Mouse (Mus musculus): ENCODE data around the gene Bcat2.

Bcat2 gene

DNA sequence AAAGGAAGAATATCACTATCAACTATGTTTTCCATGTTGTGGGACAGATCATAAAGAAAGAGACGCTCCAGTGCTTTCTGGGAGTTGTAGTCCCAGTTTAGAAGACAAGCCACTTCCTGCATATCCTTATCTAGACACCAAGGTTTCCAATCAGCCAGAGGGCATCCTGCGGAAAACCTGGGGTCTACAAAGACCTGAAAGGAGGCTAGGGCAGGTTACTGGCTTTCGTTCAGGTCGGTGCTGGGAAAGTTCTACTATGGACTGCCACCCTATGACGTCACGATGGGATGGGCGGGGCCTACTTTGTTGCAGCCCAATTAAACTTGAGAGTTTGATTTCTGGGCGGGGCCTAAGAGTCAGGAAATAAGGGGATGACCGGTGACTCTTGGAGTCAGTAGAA is 51.5 kb downstream of the Bcat2 start, which contains the start of gene Izumo1:
Gene Izumo1 (plus strand): TSS at position 369 of the 400 bp plus-strand sequence.
- no peak for DNase-seq (ENCODE audit: low read depth in 2 of 2, low spot score in 2 of 2)

- DNase-seq (ENCODE audit: low read depth in 2 of 2, low spot score in 2 of 2): no peak
Measured at GRCm38 (mm10) chr7:45623507-45623906, 53.6 kb downstream of the Bcat2 start.

GRCm38 (mm10) chr7:45624718-45625117 is 54.8 kb downstream of the Bcat2 start:
- DNase-seq (ENCODE audit: low read depth in 2 of 2, low spot score in 2 of 2): no peak

DNA sequence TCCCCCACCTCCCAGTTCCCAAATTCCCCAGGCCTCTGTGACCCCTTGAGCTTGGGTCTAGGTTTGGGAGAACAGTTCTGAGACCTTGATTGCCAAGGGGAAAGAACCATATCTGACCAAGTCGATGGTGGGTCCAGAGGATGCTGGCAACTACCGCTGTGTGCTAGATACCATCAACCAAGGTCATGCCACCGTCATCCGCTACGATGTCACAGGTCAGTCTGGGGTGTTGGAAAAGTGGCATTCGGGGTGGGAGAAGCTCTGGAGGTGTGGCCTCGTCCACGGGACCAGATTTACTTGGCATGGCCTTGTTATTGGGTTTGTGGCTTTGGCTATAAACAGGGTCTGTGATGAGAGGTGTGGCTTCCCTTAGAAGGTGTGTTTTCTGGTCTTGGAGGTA is 55.5 kb downstream of the Bcat2 start:
- no peak for DNase-seq (ENCODE audit: low read depth in 2 of 2, low spot score in 2 of 2)

GRCm38 (mm10) chr7:45626571-45627076 is 56.7 kb downstream of the Bcat2 start:
- DNase-seq (ENCODE audit: low read depth in 2 of 2, low spot score in 2 of 2): no peak

DNA sequence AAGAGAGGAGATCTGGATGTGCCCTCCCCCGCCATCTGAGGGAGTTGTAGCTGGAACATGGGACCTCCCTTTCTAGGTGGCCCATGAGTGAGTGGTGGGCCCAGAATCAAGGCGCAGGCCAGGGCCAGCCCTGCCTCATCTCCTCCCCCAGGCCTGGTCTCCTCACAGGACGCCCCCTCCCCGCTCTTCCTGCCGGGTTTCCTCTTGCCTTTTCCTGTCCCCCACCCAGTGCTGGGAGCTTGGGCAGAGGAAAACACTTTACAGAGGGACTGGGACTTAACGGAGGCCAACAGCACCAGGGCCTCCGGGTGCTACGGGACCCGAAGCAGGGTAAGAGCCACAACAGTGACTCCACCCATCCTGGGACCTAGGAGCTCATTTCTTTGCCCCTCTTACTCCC is 57.3 kb downstream of the Bcat2 start, which contains the start of gene Rasip1:
Gene Rasip1 (plus strand): TSS at position 228 of the 400 bp plus-strand sequence.
- no peak for DNase-seq (ENCODE audit: low read depth in 2 of 2, low spot score in 2 of 2)

- peak; percentile 69 to 74 for DNase-seq (ENCODE audit: low read depth in 2 of 2, low spot score in 2 of 2)
Measured at GRCm38 (mm10) chr7:45628364-45629294, 58.7 kb downstream of the Bcat2 start.

GRCm38 (mm10) chr7:45630064-45630907 is 60.3 kb downstream of the Bcat2 start:
- no peak for DNase-seq (ENCODE audit: low read depth in 2 of 2, low spot score in 2 of 2)

DNA sequence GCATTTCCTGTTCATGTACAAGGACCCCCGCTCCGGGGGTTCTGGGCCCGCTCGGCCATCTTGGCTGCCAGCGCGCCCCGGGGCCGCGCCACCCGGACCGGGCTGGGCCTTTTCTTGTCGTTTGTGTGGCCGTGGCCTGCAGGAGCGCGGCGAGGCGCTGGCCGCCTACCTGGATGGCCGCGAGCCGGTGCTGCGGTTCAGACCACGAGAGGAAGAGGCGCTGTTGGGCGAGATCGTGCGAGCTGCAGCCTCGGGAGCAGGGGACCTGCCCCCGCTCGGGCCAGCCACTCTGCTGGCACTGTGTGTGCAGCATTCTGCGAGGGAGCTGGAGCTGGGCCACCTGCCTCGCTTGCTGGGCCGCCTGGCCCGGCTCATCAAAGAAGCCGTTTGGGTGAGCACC is 62.5 kb downstream of the Bcat2 start:
- DNase-seq (ENCODE audit: low read depth in 2 of 2, low spot score in 2 of 2): no peak

DNA sequence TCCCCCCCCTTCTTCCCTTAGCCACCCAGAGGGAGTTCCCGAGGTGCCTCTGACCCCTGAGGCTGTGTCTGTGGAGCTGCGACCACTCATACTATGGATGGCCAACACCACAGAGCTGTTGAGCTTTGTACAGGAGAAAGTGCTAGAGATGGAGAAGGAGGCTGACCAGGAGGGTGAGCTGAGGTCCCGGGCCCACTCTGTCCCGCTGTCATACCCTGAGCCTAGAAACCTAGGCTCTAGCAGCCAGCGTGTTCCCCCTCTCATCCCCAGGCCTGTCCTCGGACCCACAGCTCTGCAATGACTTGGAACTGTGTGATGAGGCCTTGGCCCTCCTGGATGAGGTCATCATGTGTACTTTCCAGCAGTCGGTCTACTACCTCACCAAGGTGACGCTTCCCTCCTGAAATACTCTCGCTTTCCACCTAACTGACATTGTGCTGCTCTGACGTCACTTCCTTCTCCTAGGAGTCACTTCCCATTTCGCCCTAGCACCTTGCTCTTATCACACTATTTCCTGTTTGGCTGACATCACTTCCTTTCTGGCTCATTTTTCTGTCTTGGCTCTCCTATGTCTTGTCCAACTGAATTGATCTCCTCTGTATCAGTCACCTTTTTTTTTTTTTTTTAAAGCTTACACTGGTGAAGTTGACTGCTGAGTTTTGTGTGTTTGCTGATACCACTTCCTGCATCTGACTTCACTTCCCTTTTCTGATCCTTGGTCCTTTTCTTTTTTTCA is 65.2 kb downstream of the Bcat2 start:
- no peak for DNase-seq (ENCODE audit: low read depth in 2 of 2, low spot score in 2 of 2)

DNA sequence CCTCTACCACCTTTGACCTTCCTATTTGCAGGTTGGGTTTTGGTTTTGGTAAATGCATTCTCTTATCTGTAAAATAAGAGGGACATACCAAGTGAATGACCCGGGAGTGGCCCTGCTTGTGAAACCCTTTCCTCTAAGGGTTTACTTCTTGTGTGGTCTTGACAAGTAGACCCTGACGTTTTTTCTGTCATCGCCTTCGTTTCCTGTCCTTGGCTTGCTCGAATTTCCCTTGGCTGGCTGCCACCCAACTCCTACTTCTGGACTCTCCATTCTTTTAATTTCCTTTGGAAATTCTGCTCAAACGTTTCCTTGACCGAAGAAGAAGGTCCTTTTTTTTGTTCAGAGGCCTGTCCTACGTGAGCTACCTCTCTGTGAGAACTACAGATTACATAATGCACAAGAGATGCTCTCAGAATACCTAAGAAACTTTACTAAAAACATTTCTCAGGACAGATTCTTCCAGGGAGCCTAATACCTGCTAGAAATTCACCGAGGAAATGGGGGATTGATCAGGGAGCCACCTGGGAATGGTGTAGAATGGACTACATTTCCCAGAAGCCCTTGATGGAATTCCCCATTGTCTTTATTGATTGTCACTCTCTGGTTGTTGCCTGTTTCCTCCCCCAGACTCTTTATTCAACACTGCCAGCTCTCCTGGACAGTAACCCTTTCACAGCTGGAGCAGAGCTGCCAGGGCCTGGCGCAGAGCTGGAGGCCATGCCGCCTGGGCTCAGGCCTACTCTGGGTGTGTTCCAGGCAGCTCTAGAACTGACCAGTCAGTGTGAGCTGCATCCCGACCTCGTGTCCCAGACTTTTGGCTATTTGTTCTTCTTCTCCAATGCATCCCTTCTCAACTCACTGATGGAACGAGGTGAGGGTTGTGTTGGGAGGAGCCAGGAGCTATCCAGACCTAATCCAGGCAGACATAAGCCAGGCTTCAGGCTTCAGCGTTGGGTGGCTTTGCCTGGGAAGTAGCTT is 66.0 kb downstream of the Bcat2 start:
- no peak for DNase-seq (ENCODE audit: low read depth in 2 of 2, low spot score in 2 of 2)

DNA sequence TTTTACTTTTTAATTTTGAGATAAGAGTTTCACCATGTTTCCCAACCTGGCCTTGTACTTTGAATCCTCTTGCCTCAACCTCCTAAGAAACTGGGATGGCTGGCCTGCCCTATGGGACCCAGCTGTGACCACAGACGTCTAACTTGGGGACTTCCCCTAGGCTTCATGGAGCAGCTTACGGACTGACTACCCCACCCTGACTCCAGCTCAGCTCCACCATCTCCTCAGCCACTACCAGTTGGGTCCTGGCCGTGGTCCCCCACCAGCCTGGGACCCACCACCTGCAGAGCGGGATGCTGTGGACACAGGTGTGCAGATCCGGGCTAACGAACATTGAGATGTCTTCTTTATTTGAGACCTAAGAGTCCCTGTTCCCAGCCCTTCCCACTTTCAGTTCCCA is 67.8 kb downstream of the Bcat2 start:
- DNase-seq (ENCODE audit: low read depth in 2 of 2, low spot score in 2 of 2): no peak

DNA sequence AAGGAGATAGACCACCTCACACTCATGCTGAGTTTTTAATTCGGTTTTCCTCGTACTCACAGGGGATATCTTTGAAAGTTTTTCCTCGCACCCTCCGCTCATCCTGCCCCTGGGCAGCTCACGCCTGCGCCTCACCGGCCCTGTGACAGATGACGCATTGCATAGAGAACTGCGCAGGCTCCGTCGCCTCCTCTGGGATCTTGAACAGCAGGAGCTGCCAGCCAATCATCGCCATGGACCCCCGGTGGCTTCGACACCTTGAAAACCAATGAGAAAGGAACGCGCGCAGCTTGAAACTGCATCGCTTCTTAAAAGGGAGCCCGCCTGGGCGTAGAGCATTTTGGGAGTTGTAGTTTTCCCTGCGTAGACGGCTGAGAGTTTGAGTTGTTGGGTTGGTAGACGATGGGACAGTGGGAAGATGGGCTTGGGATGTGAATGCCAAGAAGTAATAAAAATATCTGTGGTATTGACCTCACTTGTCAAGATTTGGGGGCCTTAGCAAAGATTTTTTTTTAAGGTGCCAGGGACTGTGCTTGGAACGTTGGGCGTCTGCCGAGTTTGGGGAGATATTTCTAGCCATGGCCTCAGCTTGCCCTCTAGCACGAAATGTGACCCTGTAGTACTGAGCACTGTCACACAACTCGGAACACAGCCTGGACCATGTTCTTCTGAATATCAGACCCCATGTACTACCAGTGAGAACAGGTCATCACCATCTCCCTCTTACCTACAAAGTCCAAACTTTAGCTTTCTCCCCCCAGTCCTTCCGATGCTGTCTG is 68.9 kb downstream of the Bcat2 start:
- no peak for DNase-seq (ENCODE audit: low read depth in 2 of 2, low spot score in 2 of 2)

Data from CD8-positive naive resting alpha-beta T cell, adult 2 months (primary cell).